16 mouse cellular contexts compared by ENCODE assay signal in genomic region chr8:126105043-126105442, GRCm38 (mm10).
A peak's percentile ranks its signal among the peaks of the same experiment; 100 is the strongest.
DNase-seq lines count a peak whose midpoint lies in the region; ATAC-seq lines count a peak whose summit lies in the region.
"Had no signal": no experiment of that assay in that cellular context is flagged by ENCODE, and none has a peak within 500 bp of the region (broad histone marks: within the 10 kb centered on the region; RNA-seq: fewer than 3 reads in every experiment).

No protein-coding gene starts in this region.

- ATAC-seq in frontal cortex, adult (ENCODE audit: low TSS enrichment), result peak; percentile 67; the same call in 1 of the 2 replicates
- ATAC-seq: activated CD4-positive, CD25-positive, alpha-beta regulatory T cell, adult 4 months; forebrain, embryonic 13.5 days; forebrain, embryonic 16.5 days had no signal

- DNase-seq in frontal cortex, postnatal 10 days (ENCODE audit: low spot score in 2 of 2), result no peak
- DNase-seq in left cerebral cortex, postnatal 14 days (ENCODE audit: low spot score in 2 of 2), result peak; percentile 34 to 41
- DNase-seq in left cerebral cortex, postnatal 4 days, result no peak
- DNase-seq in right cerebral cortex, postnatal 25 days, result peak; percentile 13
- DNase-seq in right cerebral cortex, postnatal 4 days, result no peak
- DNase-seq: adrenal gland, adult 8-10 months; adrenal gland, postnatal 25 days; gastrocnemius, adult 2 months; gastrocnemius, postnatal 14 days; heart, adult 18-20 months; heart, postnatal 14 days; heart, postnatal 4 days had no signal

- intact Hi-C loops in left cerebral cortex, postnatal 14 days (cut with DNase I), result no loop called here
- intact Hi-C loops in left cerebral cortex, postnatal 4 days (cut with DNase I), result no loop called here

Comparison
In these comparisons a context has a peak if more than half of its experiments do, and no peak if none do; other contexts are left out.
1. DNase-seq: peak in left cerebral cortex, postnatal 14 days (2 of 2) and right cerebral cortex, postnatal 25 days (single experiment); none in frontal cortex, postnatal 10 days (0 of 2), left cerebral cortex, postnatal 4 days (single experiment) and right cerebral cortex, postnatal 4 days (single experiment).